Mouse (Mus musculus): Measurements from ENCODE around the gene Wscd2.

DNA sequence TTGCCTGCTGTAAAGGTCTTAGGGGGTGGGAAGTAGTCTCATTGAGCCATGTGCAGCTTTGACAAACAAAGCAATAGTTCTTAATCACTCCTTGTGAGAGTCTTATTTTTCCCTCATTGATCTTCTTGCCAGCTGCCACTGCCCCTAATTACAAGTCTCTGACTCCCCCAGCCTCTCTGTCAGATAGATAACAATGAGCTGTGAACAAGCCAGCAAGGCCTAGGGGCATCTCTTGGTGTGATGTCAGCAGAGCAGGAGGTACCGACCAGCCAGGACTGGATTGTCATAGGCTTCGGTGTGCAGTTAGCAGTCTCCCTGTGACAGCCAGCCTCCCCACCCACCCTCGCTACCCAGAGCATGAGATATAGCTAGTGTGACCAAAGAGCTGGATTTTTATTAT lies 48.0 kb upstream of the Wscd2 start:
- TF ChIP-seq GATA1 (IDR thresholded peaks at IDR 0.05; ENCODE audit: borderline replicate concordance, low read length) = no peak
- TF ChIP-seq FLI1 (IDR thresholded peaks at IDR 0.05; ENCODE audit: low read length) = no peak

All from megakaryocyte, embryonic 14.5 days (primary cell).